ENCODE assay signal across 11 mouse cellular contexts in the genomic region with DNA sequence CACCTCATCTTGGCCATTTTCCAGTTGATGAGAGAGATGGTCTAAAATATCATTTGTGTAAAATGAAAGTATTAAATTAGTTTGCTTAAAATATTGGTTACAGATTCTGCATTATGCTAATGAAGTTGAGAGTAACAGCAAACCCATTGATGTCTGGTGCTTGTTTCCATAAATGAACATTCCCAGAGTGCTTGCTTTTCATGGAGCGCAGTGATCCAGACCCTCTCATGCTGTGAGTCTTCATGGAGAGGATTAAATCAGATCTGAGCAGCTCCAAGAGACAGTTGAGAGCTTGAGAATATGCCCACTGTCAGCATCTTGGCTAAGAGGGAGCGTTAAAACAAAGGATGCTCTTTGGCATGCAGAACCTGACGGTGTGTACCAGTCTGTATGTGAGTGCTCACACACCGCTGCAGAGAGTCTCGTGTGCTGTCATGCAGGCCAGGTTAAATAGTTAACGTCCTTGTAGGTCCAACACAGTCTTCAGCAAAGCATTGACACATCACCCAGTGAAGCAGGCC. TPM values are rescaled to one million over a fixed set of nuclear protein-coding genes. Genes with fewer than 3 reads are reported as not detected.
DNase-seq lines count a peak whose midpoint lies in the region; ATAC-seq and TF ChIP-seq lines count a peak whose summit lies in the region.
"Had no signal": no experiment of that assay in that cellular context is flagged by ENCODE, and none has a peak within 500 bp of the region (broad histone marks: within the 10 kb centered on the region; RNA-seq: fewer than 3 reads in every experiment).

No protein-coding gene starts in this region.

- TF ChIP-seq EP300 in CH12.LX (IDR thresholded peaks at IDR 0.05; ENCODE audit: low read length): no peak

- no peak for TF ChIP-seq RAD21 in CH12.LX (IDR thresholded peaks at IDR 0.05; ENCODE audit: low read depth, low read length)

- no peaks in the 10 kb centered on the region for H3K9me3 ChIP-seq in heart, embryonic 16.5 days (replicated peaks; ENCODE audit: control insufficient read depth, low read length)
- H3K9me3 ChIP-seq in CH12.LX (replicated peaks; ENCODE audit: low read length): no peaks in the 10 kb centered on the region
- no peaks in the 10 kb centered on the region for H3K9me3 ChIP-seq in hindbrain, postnatal 0 days (ENCODE audit: low read length)
- H3K9me3 ChIP-seq: liver, embryonic 15.5 days had no signal

- TF ChIP-seq CTCF in CH12.LX (conservative IDR thresholded peaks at IDR 0.05 in 1 of 2, IDR thresholded peaks at IDR 0.05 in 1 of 2; ENCODE audit: low read depth in 2 of 2, low read length in 2 of 2): no peak
- no peak for TF ChIP-seq CTCF in hindbrain, postnatal 0 days (IDR thresholded peaks at IDR 0.05; ENCODE audit: low read depth)

- no peak for DNase-seq in heart, postnatal 36 days
- DNase-seq in CH12.LX (ENCODE audit: extremely low read depth): no peak
- DNase-seq in hindbrain, postnatal 0 days (ENCODE audit: low spot score): peak; percentile 69
- no peak for DNase-seq in embryo, embryonic 9.5 days (ENCODE audit: extremely low spot score)
- DNase-seq in heart, adult 8-10 months (ENCODE audit: low spot score): no peak
- DNase-seq: gastrocnemius, postnatal 14 days; spleen, adult 18-20 months had no signal

- H3K4me1 ChIP-seq in heart, embryonic 16.5 days (ENCODE audit: control insufficient read depth, insufficient read depth, low read length): peaks cover 20% of the 10 kb centered on the region
- peaks cover 14 to 69% of the 10 kb centered on the region in 2 experiments for H3K4me1 ChIP-seq in CH12.LX (ENCODE audit: control insufficient read depth in 1 of 2, insufficient read depth in 2 of 2)
- H3K4me1 ChIP-seq in brown adipose tissue, adult 24 weeks (ENCODE audit: control insufficient read depth, insufficient read depth, insufficient read length, low read length): peaks cover 38% of the 10 kb centered on the region
- peaks cover 14% of the 10 kb centered on the region; the same call in 1 of the 2 replicates for H3K4me1 ChIP-seq in hindbrain, postnatal 0 days (ENCODE audit: insufficient read depth, low read length)

- in situ Hi-C loops in CH12.LX (cut with MboI; ENCODE audit: low pct_ligation_motif_present, low pct_unique_long_range_greater_than_20kb, low sequenced_read_pairs): no loop called here

- peaks cover 4% of the 10 kb centered on the region for H3K79me2 ChIP-seq in CH12.LX (replicated peaks; ENCODE audit: control insufficient read depth, extremely low read depth, insufficient read depth, poor library complexity, severe bottlenecking)

- dilution Hi-C loops in CH12.LX (cut with MboI; ENCODE audit: extremely low pct_ligation_motif_present, extremely low pct_unique_long_range_greater_than_20kb, low sequenced_read_pairs): no loop called here

- ATAC-seq in heart, embryonic 16.5 days (replicated peaks; ENCODE audit: extremely low read depth, insufficient read depth, low FRiP score): no peak
- ATAC-seq in hindbrain, postnatal 0 days: peak; percentile 90
- ATAC-seq in monocyte, adult 5-6 weeks (replicated peaks; ENCODE audit: insufficient number of reproducible peaks, low FRiP score, low TSS enrichment, poor library complexity, severe bottlenecking): no peak

- no peaks in the 10 kb centered on the region for H3K36me3 ChIP-seq in heart, embryonic 16.5 days (ENCODE audit: control insufficient read depth, insufficient read depth)
- H3K36me3 ChIP-seq in CH12.LX (replicated peaks in 1 of 2; ENCODE audit: control insufficient read depth in 1 of 2, insufficient read depth in 1 of 2, low read length in 1 of 2): peaks cover 0 to 29% of the 10 kb centered on the region in 2 experiments
- no peaks in the 10 kb centered on the region for H3K36me3 ChIP-seq in hindbrain, postnatal 0 days (ENCODE audit: insufficient read depth, low read length)
- H3K36me3 ChIP-seq: liver, embryonic 15.5 days had no signal

- WGBS in heart, embryonic 16.5 days: 88% methylated on average over 6 of the region's 6 CpGs
- WGBS in hindbrain, postnatal 0 days: 13% methylated on average over 6 of the region's 6 CpGs

- TF ChIP-seq POLR2A in CH12.LX (IDR thresholded peaks at IDR 0.05; ENCODE audit: low read depth, low read length): no peak

- H3K4me2 ChIP-seq in heart, embryonic 16.5 days (ENCODE audit: low read depth, low read length): no peak overlapping the region
- peak overlapping the region; percentile 47 for H3K4me2 ChIP-seq in CH12.LX (ENCODE audit: insufficient read depth, low read depth, poor library complexity, severe bottlenecking)
- 0 out of 2 replicates have a peak overlapping the region, but pooled peaks have one; percentile 3 for H3K4me2 ChIP-seq in hindbrain, postnatal 0 days (ENCODE audit: low read depth, low read length)
- H3K4me2 ChIP-seq: liver, embryonic 15.5 days had no signal

- H3K27ac ChIP-seq in heart, embryonic 16.5 days (ENCODE audit: low read length): peak overlapping the region; percentile 30
- no peak overlapping the region for H3K27ac ChIP-seq in CH12.LX (ENCODE audit: insufficient read depth, low read depth)
- peak overlapping the region; percentile 52 for H3K27ac ChIP-seq in brown adipose tissue, adult 24 weeks (replicated peaks; ENCODE audit: low read depth, low read length)
- H3K27ac ChIP-seq in hindbrain, postnatal 0 days: peak overlapping the region; percentile 67
- H3K27ac ChIP-seq: liver, embryonic 15.5 days had no signal

- H3K27me3 ChIP-seq in heart, embryonic 16.5 days (ENCODE audit: control insufficient read depth, insufficient read depth, low read length): no peaks in the 10 kb centered on the region
- no peaks in the 10 kb centered on the region for H3K27me3 ChIP-seq in CH12.LX (replicated peaks)
- H3K27me3 ChIP-seq in hindbrain, postnatal 0 days (ENCODE audit: insufficient read depth, low read length): no peaks in the 10 kb centered on the region
- H3K27me3 ChIP-seq: liver, embryonic 15.5 days had no signal

- intact Hi-C loops in heart, postnatal 36 days (cut with DNase I): loop anchor here (5.0 kb wide), 1 partner anchor 34 kb away; no protein-coding TSS in a partner anchor

- no peak overlapping the region for H3K4me3 ChIP-seq in heart, embryonic 16.5 days (ENCODE audit: low read length)
- H3K4me3 ChIP-seq in CH12.LX (replicated peaks in 1 of 3; ENCODE audit: low read depth in 2 of 3, low read length in 2 of 3, poor library complexity in 1 of 3): no peak overlapping the region
- no peak overlapping the region for H3K4me3 ChIP-seq in brown adipose tissue, adult 24 weeks (ENCODE audit: insufficient read depth, low read depth, low read length)
- no peak overlapping the region for H3K4me3 ChIP-seq in hindbrain, postnatal 0 days (ENCODE audit: low read length)
- H3K4me3 ChIP-seq: liver, embryonic 15.5 days had no signal

- no peak overlapping the region for H3K9ac ChIP-seq in heart, embryonic 16.5 days (ENCODE audit: low read length)
- H3K9ac ChIP-seq in CH12.LX (ENCODE audit: insufficient read depth, low read depth): no peak overlapping the region
- H3K9ac ChIP-seq in hindbrain, postnatal 0 days (replicated peaks; ENCODE audit: low read length): no peak overlapping the region
- H3K9ac ChIP-seq: liver, embryonic 15.5 days had no signal

TF ChIP-seq in CH12.LX, 34 proteins besides CTCF, POLR2A, EP300 and RAD21:
- TF ChIP-seq MAFK (IDR thresholded peaks at IDR 0.05; ENCODE audit: insufficient replicate concordance, low read length): no peak
- no peak for TF ChIP-seq ELF1 (IDR thresholded peaks at IDR 0.05; ENCODE audit: low read depth, low read length)
- TF ChIP-seq MXI1 (IDR thresholded peaks at IDR 0.05; ENCODE audit: low read depth, low read length): 0 out of 2 replicates have a peak, but pooled peaks have one; percentile 4
- no peak for TF ChIP-seq USF2 (conservative IDR thresholded peaks at IDR 0.05; ENCODE audit: low read depth, low read length)

RNA-seq across cellular contexts. Expression of gene Dip2b, which starts 43.1 kb away (rescaled TPM):
- polyA plus RNA-seq in heart, embryonic 16.5 days (2015; fragmentation: Nextera tagmentation; extraction: Ambion mirVana): 14.0 and 14.1 TPM in 2 replicates
- 10 to 100 TPM; 21.0 to 21.5 TPM for total RNA-seq in heart, postnatal 36 days (2021)
- total RNA-seq in CH12.LX (2012; rRNA removed) (15.1 and 16.7 TPM in 2 replicates), CH12.LX (2014; rRNA removed) (13.0 and 15.7 TPM in 2 replicates)
- 14.3 and 18.2 TPM in 2 replicates for polyA plus RNA-seq in CH12.LX (2012; ENCODE audit: insufficient read length, low read depth)
- 3.8 and 4.2 TPM in 2 replicates for polyA plus RNA-seq in brown adipose tissue, adult 24 weeks (2012; ENCODE audit: insufficient read depth, insufficient read length, missing spikeins)
- 44.7 and 46.4 TPM in 2 replicates for total RNA-seq in hindbrain, postnatal 0 days (2014; rRNA removed)
- 11.9 and 12.1 TPM in 2 replicates for polyA plus RNA-seq in hindbrain, postnatal 0 days (2015; fragmentation: Nextera tagmentation; extraction: Ambion mirVana)
- total RNA-seq in monocyte, adult 5-6 weeks (2017): 11.9 to 22.4 TPM (median 12.8 TPM) in 3 replicates
- total RNA-seq in heart, adult 8-10 months (2022): 10 to 100 TPM; 19.1 to 25.3 (median 21.9) TPM
